Mouse (Mus musculus): Measurements from ENCODE around the gene Mical3.

GRCm38 (mm10) chr6:121058039-121058438, 72.8 kb downstream of the Mical3 start:
- TF ChIP-seq EP300 (IDR thresholded peaks at IDR 0.05; ENCODE audit: insufficient read depth, low read depth, low read length) (no peak), CTCF (IDR thresholded peaks at IDR 0.05; ENCODE audit: low read depth, low read length) (no peak)
